Mouse (Mus musculus) CD4-positive, CD25-positive, alpha-beta regulatory T cell, adult 9 weeks (primary cell): Measurements from ENCODE around the gene Cenpu. TPM values are rescaled to one million over a fixed set of nuclear protein-coding genes. Genes with fewer than 3 reads are reported as not detected.

Experiments used
- polyA plus RNA-seq: library from polyadenylated mRNA; unstranded; fragments of 100-300 nt; shearing (Covaris generic); gene quantifications from one replicate; pipeline ENCODE4 v1.2.1, GENCODE M21; 2017

Cenpu gene
- 6.6 TPM for polyA plus RNA-seq

DNA sequence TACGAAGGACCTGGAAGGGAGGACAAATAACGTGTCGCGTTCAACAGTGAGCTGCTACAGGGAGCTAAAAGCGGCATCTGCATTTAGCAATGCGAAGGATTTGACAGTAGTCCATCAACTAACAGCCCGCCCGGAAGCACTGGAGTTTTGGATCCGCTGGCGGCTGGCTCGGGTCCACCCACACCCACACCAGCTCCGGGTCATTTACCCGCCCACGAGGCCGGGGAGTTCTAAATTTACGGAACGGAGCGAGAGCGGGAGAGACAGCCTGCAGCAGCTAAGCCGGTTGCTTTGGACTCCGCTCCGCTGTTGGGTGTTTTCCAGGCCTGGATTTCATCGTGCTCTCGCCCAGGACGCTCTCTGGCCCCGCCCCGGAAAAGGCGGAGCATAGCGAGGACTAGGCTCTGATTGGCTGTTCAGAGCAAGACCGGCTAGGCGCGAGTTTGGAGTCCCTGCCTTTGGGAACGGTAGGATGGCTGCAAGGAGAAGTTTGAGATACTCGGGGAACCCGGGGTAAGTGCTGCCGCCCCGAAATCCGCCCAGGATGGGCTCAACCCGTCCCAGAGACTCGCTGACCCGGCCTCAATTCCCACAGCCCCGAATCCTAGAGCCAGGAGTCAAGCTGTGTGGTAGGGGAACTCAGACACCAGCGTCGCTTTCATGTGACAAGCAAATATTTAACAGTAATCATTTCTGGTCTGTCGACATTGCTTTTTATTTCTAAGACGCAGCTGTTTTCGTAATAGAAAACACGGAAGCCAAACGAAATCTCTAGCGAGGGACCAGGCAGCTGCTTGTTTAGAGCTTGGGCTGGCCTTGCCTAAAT lies at the start of gene Cenpu:
Gene Cenpu (plus strand): TSS at position 414 of the 826 bp plus-strand sequence.

GRCm38 (mm10) chr8:46616879-46617689 lies 65.3 kb downstream of the Cenpu start, which contains the start of the genes Primpol and Casp3:
Primpol (minus strand) TSS chr8:46617212.
Casp3 (plus strand) TSS chr8:46617291.

Other genes with a start within 250 kb of the Cenpu start
- 13.2 TPM for gene Acsl1, start 81.0 kb upstream of the Cenpu start, polyA plus RNA-seq
- 38.0 TPM for gene Primpol, start 65.2 kb downstream of the Cenpu start, polyA plus RNA-seq
- gene Casp3, start 65.3 kb downstream of the Cenpu start, polyA plus RNA-seq = 58.7 TPM
- gene Irf2, start 187.7 kb downstream of the Cenpu start, polyA plus RNA-seq = 198 TPM